Mouse (Mus musculus): ENCODE measurements around the gene Ier5. TPM values are rescaled to one million over a fixed set of nuclear protein-coding genes. Genes with fewer than 3 reads are reported as not detected.

Ier5 gene
- polyA plus RNA-seq (2017; shearing (Covaris generic)), result 10 to 100 TPM in 1 of 2 experiments, 1 to 10 TPM in 1; 4.9 to 12.6 TPM

GRCm38 (mm10) chr1:155099280-155099848 is at the start of gene Ier5:
Gene Ier5 (minus strand): TSS chr1:155099636.
- ATAC-seq, result peak; percentile 77

GRCm38 (mm10) chr1:155147228-155147627 is 47.8 kb upstream of the Ier5 start:
- ATAC-seq, result no peak

GRCm38 (mm10) chr1:155146572-155146980 is 47.1 kb upstream of the Ier5 start, which contains the start of gene Mr1:
Gene Mr1 (minus strand): TSS chr1:155146814.
- ATAC-seq, result peak; percentile 97

GRCm38 (mm10) chr1:155145620-155146019 is 46.2 kb upstream of the Ier5 start:
- ATAC-seq, result peak; percentile 68

- peak; percentile 97 for ATAC-seq
These were observed 40.6 kb upstream of the Ier5 start for GRCm38 (mm10) chr1:155140076-155140475.

GRCm38 (mm10) chr1:155138795-155139194 is 39.4 kb upstream of the Ier5 start:
- ATAC-seq, result peak; percentile 43

- no peak for ATAC-seq
These were observed 35.4 kb upstream of the Ier5 start for GRCm38 (mm10) chr1:155134866-155135265.

GRCm38 (mm10) chr1:155127429-155127934 is 28.0 kb upstream of the Ier5 start:
- ATAC-seq, result no peak

- ATAC-seq, result no peak
These were observed 27.3 kb upstream of the Ier5 start for GRCm38 (mm10) chr1:155126716-155127115.

DNA sequence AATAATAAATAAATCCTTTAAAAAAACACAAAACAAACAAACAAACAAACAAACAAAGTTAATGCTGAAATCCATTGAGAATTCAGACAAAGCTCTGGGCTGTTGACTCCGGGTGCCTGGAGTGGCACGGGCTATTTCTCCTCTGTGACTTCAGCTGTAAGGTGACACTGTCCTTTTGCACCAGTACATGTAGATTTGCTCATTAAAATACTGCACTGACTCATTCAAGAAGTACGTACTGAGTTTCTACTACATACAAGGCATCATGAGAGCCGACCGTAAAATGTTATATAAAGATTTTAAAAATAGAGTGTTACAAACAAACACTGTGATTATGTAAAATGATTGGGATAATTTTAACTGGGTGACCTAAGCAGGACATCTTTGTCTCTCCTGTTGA is 25.0 kb upstream of the Ier5 start:
- no peak for ATAC-seq

DNA sequence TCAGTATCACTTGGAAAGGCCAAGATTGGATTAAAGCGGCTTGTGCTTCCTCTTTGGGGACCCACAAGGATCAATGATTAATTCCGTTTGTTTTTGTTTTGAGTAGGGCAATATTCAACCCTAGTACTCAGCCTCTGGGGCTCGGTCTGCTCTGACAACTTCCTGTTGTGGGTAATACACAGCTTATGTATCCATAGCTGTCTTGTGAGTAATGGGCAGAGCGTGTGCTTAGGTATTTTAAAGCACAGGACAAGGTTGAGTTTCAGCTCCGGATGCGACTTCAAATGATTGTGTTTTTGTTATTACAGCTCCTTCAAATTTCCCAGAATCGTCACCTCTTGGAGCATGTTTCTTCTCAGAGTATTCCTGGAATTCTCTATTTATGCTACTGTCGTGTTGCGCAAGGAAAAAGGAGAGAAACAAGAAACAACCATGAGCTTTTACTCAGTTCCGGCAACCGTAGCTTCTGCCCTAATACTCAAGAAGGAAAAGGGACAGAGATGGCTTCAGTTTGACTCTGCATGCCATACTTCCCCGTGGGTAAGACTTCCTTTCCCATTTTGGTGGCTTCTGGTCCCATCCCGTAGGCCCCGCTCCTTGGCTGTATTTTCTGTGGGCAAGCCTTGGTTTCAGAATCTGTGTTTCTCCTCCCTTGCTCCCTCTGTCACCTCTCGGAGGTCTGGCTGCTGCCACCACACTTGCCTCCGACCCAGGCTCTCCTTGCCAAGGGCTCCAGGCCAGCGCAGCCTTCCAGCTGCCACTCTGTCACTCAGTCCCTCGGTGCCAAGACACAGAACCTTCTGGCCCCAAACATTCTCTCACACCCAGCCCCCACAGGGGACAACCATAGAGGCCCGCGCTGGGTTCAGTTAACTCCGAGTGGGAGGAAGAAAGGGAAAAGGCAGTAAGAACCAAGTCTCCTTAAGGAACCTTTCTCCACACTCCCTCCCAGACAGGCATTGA is 22.8 kb upstream of the Ier5 start:
- peak; percentile 78 for ATAC-seq

DNA sequence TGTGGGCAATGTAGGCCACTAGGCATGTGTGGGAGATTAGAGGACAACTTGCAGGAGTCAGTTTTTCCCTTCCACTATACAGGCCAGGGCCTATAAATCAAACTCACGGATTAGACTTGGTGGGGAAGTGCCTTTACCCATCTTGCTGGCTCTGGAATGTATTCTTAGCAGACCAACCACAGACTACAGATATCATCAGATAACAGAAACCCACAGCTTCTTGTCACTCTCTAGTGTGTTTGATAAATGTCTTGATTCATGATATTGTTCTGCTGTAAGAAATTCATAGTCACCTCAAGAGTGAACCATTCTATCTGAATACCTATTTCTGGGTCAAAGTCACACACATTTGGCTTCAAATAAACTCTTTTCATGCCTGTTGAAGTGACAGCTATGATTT is 20.3 kb upstream of the Ier5 start:
- ATAC-seq, result no peak

- no peak for ATAC-seq
These were observed 14.5 kb upstream of the Ier5 start for GRCm38 (mm10) chr1:155113946-155114345.

DNA sequence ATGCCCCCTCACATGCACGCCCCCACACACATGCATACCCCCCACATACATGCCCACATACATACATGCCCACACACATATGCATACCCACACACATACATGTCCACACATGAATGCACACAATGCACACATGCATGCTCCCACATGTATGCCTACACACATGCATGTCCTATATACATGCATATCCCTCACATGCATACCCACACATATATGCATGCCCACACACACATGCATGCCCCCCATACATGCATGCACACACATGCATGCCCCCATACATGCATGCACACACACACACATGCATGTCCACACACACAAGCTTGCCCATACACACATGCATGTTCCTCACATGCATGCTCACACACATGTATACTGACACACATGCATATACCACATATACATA is 13.4 kb upstream of the Ier5 start:
- ATAC-seq, result no peak

- ATAC-seq, result no peak
These were observed 12.7 kb upstream of the Ier5 start for GRCm38 (mm10) chr1:155112118-155112517.

DNA sequence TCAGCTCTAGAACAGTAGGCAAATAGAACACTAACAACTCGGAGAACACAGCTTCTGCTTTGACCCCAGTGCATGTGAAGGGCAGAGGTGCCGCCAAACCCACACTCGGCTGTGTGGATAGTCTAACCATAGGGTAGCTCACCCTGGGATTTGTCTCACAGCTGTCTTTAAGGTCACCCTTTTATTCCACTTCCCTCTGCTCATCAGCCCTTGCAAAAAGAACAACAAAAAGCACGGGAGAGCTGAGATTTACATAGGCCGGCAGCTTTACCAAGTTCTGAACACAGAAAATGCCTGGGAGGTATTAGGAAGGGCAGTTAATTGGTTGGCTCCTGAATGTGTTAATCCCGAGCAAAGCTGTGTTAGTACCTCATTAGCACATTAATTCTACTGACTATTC is 12.1 kb upstream of the Ier5 start:
- no peak for ATAC-seq

DNA sequence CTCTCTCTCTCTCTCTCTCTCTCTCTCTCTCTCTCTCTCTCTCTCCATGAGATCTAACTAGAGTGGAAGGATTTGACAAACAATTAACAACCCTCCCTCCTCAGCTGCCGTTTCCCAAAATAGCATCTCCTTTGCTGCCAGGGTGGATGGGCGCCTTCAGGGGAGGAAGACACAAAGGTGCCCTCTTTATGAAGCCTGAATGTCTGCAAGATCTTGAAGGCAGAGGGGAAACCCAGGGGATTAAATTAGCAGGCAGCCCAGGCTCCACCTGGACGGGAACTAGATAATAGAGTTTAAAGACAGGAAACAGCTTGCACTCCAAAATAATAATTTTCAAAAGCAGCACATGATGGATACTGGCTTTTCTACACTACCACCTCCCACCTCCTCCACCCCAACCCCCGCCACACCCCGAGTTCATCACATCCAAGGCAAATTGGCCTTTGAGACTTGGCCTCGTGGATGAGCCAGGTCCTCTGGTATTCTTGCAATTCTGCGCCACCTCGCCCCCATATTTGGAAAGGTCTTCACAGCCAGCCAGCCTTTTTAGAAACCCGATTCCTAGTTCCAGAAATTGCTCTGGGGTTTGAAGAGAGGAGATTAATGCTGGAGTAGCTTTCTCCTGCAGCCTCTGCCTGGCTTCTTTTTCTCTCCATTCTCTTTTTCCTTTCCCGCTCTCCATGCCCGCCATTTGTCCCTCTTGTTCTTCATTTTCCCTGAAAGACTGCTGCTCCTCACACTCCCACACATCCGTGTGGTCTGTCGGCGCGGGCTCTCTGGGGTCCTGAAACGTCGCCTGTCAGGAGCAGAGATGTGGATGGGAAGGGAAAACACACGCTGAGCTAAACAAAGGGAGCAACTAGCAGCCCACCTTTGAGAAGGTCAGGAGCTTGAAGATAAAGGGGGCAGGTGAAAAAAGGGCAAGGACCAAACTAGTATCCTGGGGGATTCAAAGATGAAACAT is 10.2 kb upstream of the Ier5 start:
- ATAC-seq, result no peak

DNA sequence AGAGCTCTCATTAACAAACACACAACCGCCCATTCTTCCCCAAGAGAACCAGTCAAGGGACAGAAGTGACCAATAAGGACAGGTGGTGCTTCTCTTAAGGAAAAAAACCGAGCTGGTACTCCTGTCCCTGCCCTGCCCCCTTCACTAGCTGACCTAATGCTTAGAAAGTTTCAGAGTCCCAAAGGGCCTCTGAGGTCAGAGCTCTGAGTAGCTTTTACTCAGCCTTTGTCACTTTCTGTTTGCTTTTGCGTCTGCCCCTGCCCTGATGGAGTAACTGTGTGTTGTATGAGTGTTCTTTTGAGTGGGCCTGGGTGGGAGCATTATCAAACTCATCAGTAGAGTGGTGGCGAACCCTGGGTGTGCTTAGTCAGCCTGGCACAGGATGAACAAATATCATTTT is 9.0 kb upstream of the Ier5 start:
- peak; percentile 72 for ATAC-seq

GRCm38 (mm10) chr1:155107843-155108242 is 8.4 kb upstream of the Ier5 start:
- ATAC-seq, result peak; percentile 62

GRCm38 (mm10) chr1:155106310-155106709 is 6.9 kb upstream of the Ier5 start:
- no peak for ATAC-seq

DNA sequence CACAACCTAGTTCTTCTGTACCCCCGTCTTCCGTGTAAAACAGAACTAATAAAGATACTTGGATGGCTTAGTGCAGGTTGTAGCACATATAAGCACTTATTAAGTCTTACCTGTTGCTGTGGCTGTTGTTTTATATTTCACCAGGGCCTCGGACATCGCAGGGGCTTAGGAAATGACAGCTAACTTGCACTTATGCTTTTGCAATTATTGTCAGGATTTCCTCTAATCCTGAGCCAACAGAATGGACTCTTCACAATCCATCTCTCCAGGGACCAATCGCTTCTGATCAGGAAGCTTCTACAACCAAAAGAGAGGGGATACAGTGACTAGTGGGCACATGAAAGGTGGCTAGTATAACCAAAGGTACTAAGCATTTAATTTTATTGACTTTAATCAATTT is 4.6 kb upstream of the Ier5 start:
- no peak for ATAC-seq

GRCm38 (mm10) chr1:155102631-155103030 is 3.2 kb upstream of the Ier5 start:
- ATAC-seq, result no peak
